Comparison of ENCODE assay signal across 8 mouse cellular contexts in the genomic region with DNA sequence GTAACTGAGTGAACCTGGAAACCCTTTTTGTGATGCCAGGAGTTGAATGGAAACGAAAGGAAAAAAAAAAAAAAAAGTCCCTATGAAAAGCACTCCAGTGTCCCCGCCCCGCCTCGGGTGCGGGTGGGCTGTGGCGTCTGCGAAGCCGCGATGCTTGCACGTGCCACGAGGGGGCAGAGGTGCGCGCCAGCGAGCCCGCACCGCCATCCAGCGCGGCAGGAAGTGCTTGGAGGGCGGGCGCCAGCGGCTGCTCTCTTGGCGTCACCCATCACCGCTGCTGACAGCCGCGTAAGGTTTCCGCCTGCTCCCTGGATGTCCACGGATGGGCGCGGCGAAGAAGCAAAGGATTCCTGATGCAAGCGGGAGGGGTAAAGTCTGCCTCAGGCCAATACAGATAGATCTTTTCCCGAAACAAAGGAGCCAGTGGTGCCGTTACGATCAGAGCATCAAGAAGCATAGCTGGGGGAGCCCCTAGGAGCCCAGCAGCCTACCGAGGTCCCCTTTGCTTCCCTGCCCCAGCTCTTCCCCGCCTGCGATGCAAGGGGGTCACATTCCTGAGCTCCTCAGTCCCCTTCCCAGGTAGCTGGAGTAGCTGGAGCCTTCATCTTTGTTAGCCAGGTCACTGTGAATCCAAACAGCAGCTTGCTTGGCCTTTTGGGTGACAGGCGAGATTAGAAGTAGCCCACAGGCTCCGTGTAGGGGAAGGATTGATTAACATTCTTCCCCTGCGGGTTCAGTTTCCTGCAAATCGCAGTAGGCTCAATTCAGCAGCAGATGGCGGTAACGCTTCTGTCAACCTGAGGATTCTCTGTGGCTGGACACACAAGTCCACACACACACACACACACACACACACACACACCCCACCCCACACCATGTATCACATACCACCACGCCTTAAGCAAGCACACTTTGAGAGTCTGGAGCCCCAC.
DNase-seq lines count a peak whose midpoint lies in the region; ATAC-seq and TF ChIP-seq lines count a peak whose summit lies in the region.

No protein-coding gene starts in this region.

- no peaks in the 10 kb centered on the region for H3K36me3 ChIP-seq in embryonic facial prominence, embryonic 15.5 days
- H3K36me3 ChIP-seq in limb, embryonic 14.5 days (ENCODE audit: control insufficient read depth, insufficient read depth, low read length) = no peaks in the 10 kb centered on the region
- no peaks in the 10 kb centered on the region for H3K36me3 ChIP-seq in midbrain, postnatal 0 days (ENCODE audit: insufficient read depth, low read length)

- peak; percentile 45; the same call in 1 of the 2 replicates for TF ChIP-seq POLR2A in bone marrow, adult 2 months (IDR thresholded peaks at IDR 0.05; ENCODE audit: borderline replicate concordance, control insufficient read depth, low read depth, low read length)
- peak; percentile 86; the same call in 1 of the 2 replicates for TF ChIP-seq POLR2A in limb, embryonic 14.5 days (IDR thresholded peaks at IDR 0.05; ENCODE audit: borderline replicate concordance, extremely low read depth, insufficient read depth, insufficient read length)

- ATAC-seq in embryonic facial prominence, embryonic 15.5 days (ENCODE audit: insufficient number of reproducible peaks, low FRiP score, low TSS enrichment, low read depth) = peak; percentile 96
- peak; percentile 91 for ATAC-seq in limb, embryonic 14.5 days (ENCODE audit: low FRiP score, low read depth)
- ATAC-seq in midbrain, postnatal 0 days (ENCODE audit: low FRiP score) = peak; percentile 94

- no peaks in the 10 kb centered on the region for H3K4me1 ChIP-seq in bone marrow, adult 2 months (ENCODE audit: control insufficient read depth, insufficient read depth, low read length)
- peaks cover 7% of the 10 kb centered on the region; the same call in 1 of the 2 replicates for H3K4me1 ChIP-seq in embryonic facial prominence, embryonic 15.5 days
- peaks cover 8% of the 10 kb centered on the region; the same call in 1 of the 2 replicates for H3K4me1 ChIP-seq in limb, embryonic 14.5 days (ENCODE audit: control insufficient read depth, insufficient read depth, low read length)
- H3K4me1 ChIP-seq in midbrain, postnatal 0 days (ENCODE audit: insufficient read depth, low read length) = no peaks in the 10 kb centered on the region

- peak overlapping the region; percentile 85 for H3K4me2 ChIP-seq in embryonic facial prominence, embryonic 15.5 days (replicated peaks)
- peak overlapping the region; percentile 90 for H3K4me2 ChIP-seq in limb, embryonic 14.5 days (replicated peaks; ENCODE audit: low read depth, low read length, severe bottlenecking)
- peak overlapping the region; percentile 90 for H3K4me2 ChIP-seq in midbrain, postnatal 0 days (ENCODE audit: low read depth, low read length, poor library complexity, severe bottlenecking)

- peak; percentile 68 for TF ChIP-seq CTCF in bone marrow, adult 2 months (IDR thresholded peaks at IDR 0.05; ENCODE audit: control insufficient read depth, insufficient read depth, low read length)
- TF ChIP-seq CTCF in midbrain, postnatal 0 days (IDR thresholded peaks at IDR 0.05) = peak; percentile 93

- peak; percentile 80 for DNase-seq in 3134 (ENCODE audit: extremely low read depth, insufficient read length, low spot score)
- peak; percentile 85 to 87 for DNase-seq in heart, adult 9 months (ENCODE audit: low spot score in 2 of 2)
- peak; percentile 77 for DNase-seq in kidney, adult 9 months
- DNase-seq in limb, embryonic 14.5 days (ENCODE audit: low spot score) = peak; percentile 91
- DNase-seq in midbrain, postnatal 0 days (ENCODE audit: low spot score) = peak; percentile 96
- DNase-seq in spleen, postnatal 14 days (ENCODE audit: low spot score in 2 of 2) = peak; percentile 47 to 67

- H3K9me3 ChIP-seq in embryonic facial prominence, embryonic 15.5 days (replicated peaks) = no peaks in the 10 kb centered on the region
- no peaks in the 10 kb centered on the region for H3K9me3 ChIP-seq in limb, embryonic 14.5 days (ENCODE audit: control insufficient read depth, low read length)
- H3K9me3 ChIP-seq in midbrain, postnatal 0 days (ENCODE audit: low read length) = no peaks in the 10 kb centered on the region

- H3K27ac ChIP-seq in bone marrow, adult 2 months (ENCODE audit: control insufficient read depth, insufficient read depth, low read depth, low read length, poor library complexity) = no peak overlapping the region
- peak overlapping the region; percentile 96 for H3K27ac ChIP-seq in embryonic facial prominence, embryonic 15.5 days (replicated peaks)
- H3K27ac ChIP-seq in limb, embryonic 14.5 days (replicated peaks; ENCODE audit: low read depth, low read length) = peak overlapping the region; percentile 97
- peak overlapping the region; percentile 100 for H3K27ac ChIP-seq in midbrain, postnatal 0 days (ENCODE audit: low read depth, low read length)

- H3K27me3 ChIP-seq in embryonic facial prominence, embryonic 15.5 days = no peaks in the 10 kb centered on the region
- H3K27me3 ChIP-seq in limb, embryonic 14.5 days (ENCODE audit: control insufficient read depth, insufficient read depth, low read length) = no peaks in the 10 kb centered on the region
- no peaks in the 10 kb centered on the region for H3K27me3 ChIP-seq in midbrain, postnatal 0 days (ENCODE audit: insufficient read depth, low read length)

- peak overlapping the region; percentile 45 for H3K4me3 ChIP-seq in bone marrow, adult 2 months (replicated peaks; ENCODE audit: control insufficient read depth, low read depth, low read length)
- peak overlapping the region; percentile 55 for H3K4me3 ChIP-seq in embryonic facial prominence, embryonic 15.5 days (replicated peaks)
- H3K4me3 ChIP-seq in limb, embryonic 14.5 days (replicated peaks; ENCODE audit: low read length) = peak overlapping the region; percentile 57
- peak overlapping the region; percentile 50 for H3K4me3 ChIP-seq in midbrain, postnatal 0 days (ENCODE audit: low read depth, low read length)

- WGBS in bone marrow, adult 2 months = 2% methylated on average over 44 of the region's 44 CpGs
- 1% methylated on average over 44 of the region's 44 CpGs for WGBS in embryonic facial prominence, embryonic 15.5 days
- WGBS in limb, embryonic 14.5 days = under 1% methylated on average over 44 of the region's 44 CpGs
- WGBS in midbrain, postnatal 0 days = under 1% methylated on average over 44 of the region's 44 CpGs

- H3K9ac ChIP-seq in embryonic facial prominence, embryonic 15.5 days = peak overlapping the region; percentile 59
- peak overlapping the region; percentile 80 for H3K9ac ChIP-seq in limb, embryonic 14.5 days (ENCODE audit: low read depth, low read length, severe bottlenecking)
- peak overlapping the region; percentile 95 for H3K9ac ChIP-seq in midbrain, postnatal 0 days (replicated peaks; ENCODE audit: low read length, poor library complexity, severe bottlenecking)
